Mouse (Mus musculus) granulocyte monocyte progenitor cell, adult 5-6 weeks (primary cell): ENCODE measurements around the gene Myo1g. TPM values are rescaled to one million over a fixed set of nuclear protein-coding genes. Genes with fewer than 3 reads are reported as not detected.
A peak's percentile ranks its signal among the peaks of the same experiment; 100 is the strongest.
"Not testable (repeated sequence)": the region's sequence is repeated elsewhere in the genome, so short reads cannot be mapped to it uniquely, and the experiment has no call there.

Experiments used
- ATAC-seq: replicated peaks from 2 replicates; pipeline ENCODE4 v1.8.0; 2016; ENCODE audit warnings: mild to moderate bottlenecking, moderate TSS enrichment, inconsistent platforms; ENCODE audit not compliant: poor library complexity, severe bottlenecking
- total RNA-seq, 2 experiments: library from RNA; stranded (forward) in 1 of 2; stranded (reverse) in 1 of 2; fragments of 200-712, 200-1000 nt in 1 of 2; fragments of >200 nt in 1 of 2; fragmentation: Nextera tagmentation in 1 of 2; gene quantifications; 2 replicates each; pipeline ENCODE4 v1.2.3; 2014 to 2017

The Myo1g gene
- total RNA-seq, 2 experiments from 2014 or later = 57.4 to 84.4 TPM

- ATAC-seq = no peak
Measured at GRCm38 (mm10) chr11:6530746-6531145, 10.0 kb upstream of the Myo1g start.

GRCm38 (mm10) chr11:6529961-6530360 is 9.2 kb upstream of the Myo1g start:
- ATAC-seq = no peak

- peak; percentile 94 for ATAC-seq
Measured at GRCm38 (mm10) chr11:6528186-6529006, 7.6 kb upstream of the Myo1g start.

- ATAC-seq = peak; percentile 8; the same call in 1 of the 2 replicates
Measured at GRCm38 (mm10) chr11:6527256-6528185, 6.8 kb upstream of the Myo1g start.

DNA sequence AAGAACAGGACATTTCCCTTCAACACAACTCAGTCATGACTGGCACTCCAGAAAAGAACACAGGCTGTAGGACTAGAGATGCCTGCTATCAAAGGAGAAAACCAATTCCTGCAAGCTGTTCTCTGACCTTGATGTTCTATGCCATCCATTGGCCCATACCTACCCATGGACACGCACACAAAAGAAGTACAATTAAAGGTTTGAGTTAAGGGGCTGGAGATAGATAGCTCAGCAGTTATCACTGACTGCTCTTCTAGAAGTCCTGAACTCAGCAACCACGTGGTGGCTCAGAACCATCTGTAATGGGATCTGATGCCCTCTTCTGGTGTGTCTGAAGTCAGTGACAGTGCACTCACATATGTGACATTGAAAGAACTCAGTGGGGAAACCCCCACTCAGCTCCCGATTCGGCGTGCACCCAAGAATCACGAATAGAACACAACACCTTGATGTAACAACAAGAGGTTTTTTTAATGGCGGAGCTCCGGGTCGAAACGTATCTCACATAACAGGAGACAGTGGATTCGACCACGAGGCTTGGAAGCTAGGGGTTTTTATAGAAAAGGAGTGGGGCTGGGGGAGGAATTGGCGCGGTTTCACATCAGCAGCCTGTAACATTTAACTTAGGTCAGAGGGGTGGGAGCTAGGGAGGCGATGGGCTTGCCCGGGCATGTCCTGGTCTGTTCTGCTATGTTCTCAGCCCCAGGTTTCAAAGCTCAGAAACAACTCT is 5.9 kb upstream of the Myo1g start:
- not testable (repeated sequence) for ATAC-seq

DNA sequence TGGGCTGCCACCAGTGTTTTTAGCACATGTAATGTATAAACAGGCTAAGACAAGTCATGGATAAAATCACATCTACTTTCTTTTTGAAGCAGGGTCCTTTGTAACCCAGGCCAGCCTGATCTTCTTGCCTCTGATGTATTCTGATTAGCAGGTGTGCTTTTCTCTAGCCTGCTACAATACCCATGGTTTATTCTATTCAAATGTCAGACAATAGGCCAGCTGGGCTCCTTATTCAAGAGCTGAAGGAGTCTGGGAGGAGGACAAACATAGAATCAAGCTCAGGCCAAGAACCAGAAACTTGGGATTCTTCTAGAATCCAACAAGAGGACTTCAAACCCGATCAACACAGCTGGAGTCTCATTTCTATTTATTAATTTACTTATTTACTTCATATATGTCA is 4.5 kb upstream of the Myo1g start:
- ATAC-seq = no peak

DNA sequence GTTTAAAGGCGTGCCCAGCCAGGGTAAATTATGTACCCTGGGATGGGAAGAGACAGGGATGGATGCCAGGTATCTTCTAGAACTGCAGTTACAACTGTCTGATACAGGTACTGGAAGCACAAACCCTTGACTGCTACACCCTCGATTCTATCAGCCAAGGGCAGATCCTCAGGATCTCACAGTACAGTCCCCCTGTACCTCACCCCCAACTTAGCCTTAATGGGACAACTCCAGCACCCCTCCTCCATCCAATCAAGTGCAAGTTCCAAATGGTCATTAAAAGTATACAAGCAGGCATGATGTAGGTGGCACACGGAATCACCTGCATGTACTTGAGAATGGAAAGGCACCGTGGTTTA is 4.1 kb upstream of the Myo1g start:
- ATAC-seq = no peak

DNA sequence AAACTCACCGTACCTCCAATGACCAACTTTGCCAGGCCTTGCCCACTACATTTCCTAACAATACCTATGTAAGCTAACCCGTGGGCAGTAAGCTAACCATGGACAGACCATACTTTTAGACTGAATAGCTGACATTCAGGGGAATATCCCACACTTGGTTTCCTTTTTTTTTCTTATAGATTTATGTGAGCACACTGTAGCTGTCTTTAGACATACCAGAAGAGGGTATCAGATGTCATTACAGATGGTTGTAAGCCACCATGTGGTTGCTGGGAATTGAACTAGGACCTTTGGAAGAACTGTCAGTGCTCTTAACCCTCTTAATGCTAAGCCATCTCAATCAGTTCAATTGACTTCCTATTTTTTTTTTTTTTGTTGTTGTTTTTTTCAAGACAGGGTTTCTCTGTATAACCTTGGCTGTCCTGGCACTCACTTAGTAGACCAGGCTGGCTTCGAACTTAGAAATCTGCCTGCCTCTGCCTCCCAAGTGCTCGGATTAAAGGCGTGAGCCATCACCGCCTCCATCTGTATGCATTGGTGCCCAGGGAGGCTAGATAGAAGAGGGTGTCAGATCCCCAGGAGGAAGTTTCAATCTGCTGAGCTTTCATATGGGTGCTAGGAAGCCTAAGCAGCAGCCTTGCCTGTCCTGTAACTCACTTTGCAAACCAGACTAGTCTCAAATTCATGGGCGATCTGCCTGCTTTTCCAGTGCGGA is 3.6 kb upstream of the Myo1g start:
- no peak for ATAC-seq

DNA sequence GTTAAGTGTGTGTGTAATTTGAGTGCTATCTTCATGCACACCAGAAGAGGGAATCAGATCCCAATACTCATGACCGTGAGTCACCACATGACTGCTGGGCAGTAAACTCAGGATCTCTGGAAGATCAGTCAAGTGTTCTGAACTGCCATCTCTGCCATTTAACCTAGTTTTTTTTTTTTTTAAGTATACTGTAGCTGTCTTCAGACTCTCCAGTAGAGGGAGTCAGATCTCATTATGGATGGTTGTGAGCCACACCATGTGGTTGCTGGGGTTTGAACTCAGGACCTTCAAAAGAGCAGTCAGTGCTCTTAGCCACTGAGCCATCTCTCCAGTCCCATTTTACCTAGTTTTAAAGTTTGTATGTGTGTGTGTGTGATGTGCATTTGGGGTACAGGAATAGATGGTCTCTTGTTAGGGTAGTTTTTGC is 2.9 kb upstream of the Myo1g start:
- no peak for ATAC-seq

GRCm38 (mm10) chr11:6522782-6523525 is 2.2 kb upstream of the Myo1g start:
- peak; percentile 59 for ATAC-seq

GRCm38 (mm10) chr11:6519491-6520033 is 1.2 kb downstream of the Myo1g start:
- peak; percentile 65 for ATAC-seq

DNA sequence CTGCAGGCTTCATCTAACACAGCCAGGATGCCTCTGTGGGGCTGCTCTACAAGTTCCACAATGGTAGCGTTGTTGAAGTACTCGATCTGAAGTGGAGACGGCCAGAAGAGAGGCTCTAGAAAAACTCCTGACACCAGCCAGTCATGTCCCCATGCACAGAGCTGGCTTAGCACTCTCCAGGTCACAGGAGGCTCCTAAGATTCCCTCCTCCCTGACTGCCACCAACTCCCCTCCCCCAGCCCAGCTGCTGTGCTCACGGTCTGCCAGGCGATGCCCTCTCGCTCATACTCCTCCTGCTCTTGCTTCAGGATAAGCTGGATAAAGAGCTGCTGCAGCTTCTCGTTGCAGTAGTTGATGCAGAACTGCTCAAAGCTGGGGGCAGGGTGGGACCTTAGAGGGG is 5.9 kb downstream of the Myo1g start:
- no peak for ATAC-seq

GRCm38 (mm10) chr11:6508269-6508876 is 12.4 kb downstream of the Myo1g start:
- peak; percentile 39 for ATAC-seq

DNA sequence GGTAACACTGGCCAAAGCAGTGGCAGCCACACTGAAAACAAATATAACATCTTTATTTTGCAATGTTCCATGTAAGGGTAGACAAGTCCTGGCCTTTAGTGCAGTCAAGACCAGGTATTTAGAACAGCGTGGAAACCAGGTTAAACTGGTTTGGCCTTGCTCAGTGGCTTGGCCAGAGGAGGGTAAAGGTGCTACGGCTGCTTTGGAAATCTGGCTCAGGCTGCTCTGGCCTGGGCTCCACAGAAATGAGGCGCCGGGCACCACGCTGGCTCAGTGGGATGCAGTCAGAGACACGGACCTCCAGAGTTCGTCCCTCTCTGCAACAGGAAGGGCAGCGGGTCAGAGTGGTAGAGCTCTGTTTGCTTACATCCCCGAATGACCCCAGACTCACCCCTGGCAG is 14.2 kb downstream of the Myo1g start:
- ATAC-seq = no peak

DNA sequence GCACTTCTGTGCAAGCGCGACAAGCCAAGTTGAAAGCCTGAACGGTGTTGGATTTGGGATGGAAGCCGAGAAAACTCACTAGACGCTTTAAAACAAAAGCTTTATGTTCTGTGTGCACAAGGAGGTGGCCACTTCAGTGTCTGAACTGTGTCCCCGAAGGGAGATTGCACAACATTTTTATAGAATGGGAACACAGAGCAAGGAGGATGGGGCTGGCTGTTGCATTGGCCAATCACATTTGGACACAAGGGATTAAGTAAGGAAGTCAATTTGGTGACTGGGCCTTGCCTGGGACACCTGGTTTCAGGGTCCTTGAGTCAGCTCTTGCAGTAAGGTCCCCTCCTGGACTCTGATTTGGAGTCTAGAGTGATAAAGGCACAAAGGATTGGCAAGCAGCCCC is 16.1 kb downstream of the Myo1g start:
- peak; percentile 91 for ATAC-seq

DNA sequence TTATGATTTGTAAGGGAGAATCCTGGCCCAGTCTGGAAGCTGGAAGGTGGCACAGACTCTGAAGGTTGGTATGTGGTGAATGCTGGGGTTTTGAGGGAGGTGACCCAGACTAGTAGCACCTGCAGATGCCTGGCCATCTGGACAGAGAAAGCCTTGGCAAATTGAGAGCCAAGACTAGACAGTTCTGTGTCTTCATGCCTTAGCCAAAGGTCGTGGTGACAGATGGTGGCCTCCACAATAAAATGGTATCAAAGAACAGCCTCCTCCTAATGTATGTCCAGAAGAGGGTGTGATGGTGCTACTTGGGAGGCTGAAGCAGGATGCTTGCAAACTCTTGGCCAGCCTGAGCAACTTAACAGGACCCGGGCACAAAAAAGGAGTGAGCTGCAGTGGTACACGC is 16.5 kb downstream of the Myo1g start:
- ATAC-seq = no peak

- ATAC-seq = no peak
Measured at GRCm38 (mm10) chr11:6502506-6502905, 18.3 kb downstream of the Myo1g start.

DNA sequence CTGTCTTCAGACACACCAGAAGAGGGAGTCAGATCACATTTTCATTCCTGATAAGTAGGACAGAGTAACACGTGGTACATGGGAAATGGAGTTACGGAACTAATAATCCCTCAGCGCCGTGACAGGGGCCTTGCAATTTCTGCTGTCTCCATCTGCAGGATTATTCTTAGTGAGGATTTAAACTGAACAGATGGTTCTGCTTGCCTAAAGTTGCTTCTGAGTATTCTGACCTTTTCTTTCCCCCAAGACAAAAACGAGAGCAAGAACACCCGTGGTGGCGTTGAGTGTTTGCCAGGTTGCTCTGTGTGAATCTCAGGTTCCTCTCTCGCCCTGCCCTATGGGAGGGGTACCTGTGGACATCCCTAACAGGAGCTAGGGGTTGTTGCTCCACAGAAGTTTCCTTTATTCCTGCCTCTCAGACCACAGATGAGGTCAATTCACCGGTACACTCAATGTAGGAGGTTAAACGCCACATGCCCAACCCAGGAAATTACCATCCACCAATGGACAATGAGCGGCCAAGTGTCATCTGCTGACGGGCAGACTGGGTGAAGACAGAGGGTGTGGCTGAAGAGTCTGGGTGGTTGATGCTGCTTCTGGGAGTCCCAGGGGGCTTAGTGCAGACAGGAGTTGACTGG is 23.3 kb downstream of the Myo1g start:
- peak; percentile 99 for ATAC-seq
